Mouse (Mus musculus) embryonic facial prominence, embryonic 13.5 days (tissue): ENCODE data around the gene Gm13283. TPM values are rescaled to one million over a fixed set of nuclear protein-coding genes. Genes with fewer than 3 reads are reported as not detected.
"Not testable (repeated sequence)": the region's sequence is repeated elsewhere in the genome, so short reads cannot be mapped to it uniquely, and the experiment has no call there.

Experiments used
- ATAC-seq: fragments of 200-750 bp; cut with Nextera tagmentation; 2 replicates; pipeline ENCODE4 v1.8.0; 2017; ENCODE audit warnings: low read depth; ENCODE audit not compliant: insufficient number of reproducible peaks, insufficient read depth, low FRiP score, low TSS enrichment
- H3K27ac ChIP-seq: fragments of 300-500 bp; sonication (generic); 2 replicates; pipeline ENCODE4 v1.5.1; 2015; ENCODE audit warnings: moderate library complexity, mild to moderate bottlenecking, inconsistent platforms
- H3K27me3 ChIP-seq: fragments of 300-500 bp; sonication (generic); 2 replicates; pipeline ENCODE4 v1.6.1; 2015; ENCODE audit warnings: mild to moderate bottlenecking, inconsistent platforms
- H3K36me3 ChIP-seq: fragments of 300-500 bp; sonication (generic); 2 replicates; pipeline ENCODE4 v1.6.1; 2015; ENCODE audit warnings: mild to moderate bottlenecking, inconsistent platforms
- H3K4me1 ChIP-seq: fragments of 300-500 bp; sonication (generic); 2 replicates; pipeline ENCODE4 v1.6.1; 2015; ENCODE audit warnings: inconsistent platforms
- H3K4me2 ChIP-seq: fragments of 300-500 bp; sonication (generic); 2 replicates; pipeline ENCODE4 v1.6.1; 2015; ENCODE audit warnings: moderate library complexity, mild to moderate bottlenecking, inconsistent platforms
- H3K4me3 ChIP-seq: fragments of 300-500 bp; sonication (generic); 2 replicates; pipeline ENCODE4 v1.5.1; 2015; ENCODE audit warnings: mild to moderate bottlenecking, inconsistent platforms
- H3K9ac ChIP-seq: fragments of 300-500 bp; sonication (generic); 2 replicates; pipeline ENCODE4 v1.6.1; 2015; ENCODE audit warnings: mild to moderate bottlenecking, inconsistent platforms
- H3K9me3 ChIP-seq: fragments of 300-500 bp; sonication (generic); 2 replicates; pipeline ENCODE4 v1.6.1; 2016; ENCODE audit warnings: inconsistent platforms
- WGBS: fragments of 180-500 bp; shearing (Covaris S2); methylation state at CpG from one replicate; pipeline ENCODE4 v1.1.7; 2015; ENCODE audit warnings: mixed read lengths; 5-methylcytosine and 5-hydroxymethylcytosine counted together
- polyA plus RNA-seq: library from polyadenylated mRNA; unstranded; fragments of >200 nt; fragmentation: Nextera tagmentation; extraction: Ambion mirVana; gene quantifications from 2 replicates; pipeline ENCODE4 v1.2.1, GENCODE M21; 2015

Gm13283 gene
- polyA plus RNA-seq, 1 experiment from 2014 or later = 0.22 TPM

GRCm38 (mm10) chr4:88802954-88803353 is 43.0 kb downstream of the Gm13283 start, which contains the start of gene Gm13287:
Gene Gm13287 (plus strand): TSS chr4:88803254.
- H3K36me3 ChIP-seq, H3K4me3 ChIP-seq, ATAC-seq, H3K9me3 ChIP-seq, H3K4me1 ChIP-seq, H3K27me3 ChIP-seq, H3K9ac ChIP-seq, H3K27ac ChIP-seq: not testable (repeated sequence)
- H3K4me2 ChIP-seq = peak within 1 kb of the TSS; percentile 35; the same call in 1 of the 2 replicates
- WGBS = no CpG with 5 or more reads among the region's 29 CpGs

- not testable (repeated sequence) for H3K27me3 ChIP-seq, H3K9me3 ChIP-seq, H3K27ac ChIP-seq, H3K4me1 ChIP-seq, H3K36me3 ChIP-seq, ATAC-seq
- H3K4me2 ChIP-seq = peak within 1 kb of the TSS; percentile 45
- H3K4me3 ChIP-seq = peak within 1 kb of the TSS; percentile 32
- no CpG with 5 or more reads among the region's 8 CpGs for WGBS
- 0 out of 2 replicates have a peak within 1 kb of the TSS, but pooled peaks have one; percentile 55 for H3K9ac ChIP-seq
These were observed 45.3 kb downstream of the Gm13283 start, which contains the start of gene Gm13288 for GRCm38 (mm10) chr4:88805231-88805630. Gene Gm13288 (plus strand): TSS chr4:88805531.

DNA sequence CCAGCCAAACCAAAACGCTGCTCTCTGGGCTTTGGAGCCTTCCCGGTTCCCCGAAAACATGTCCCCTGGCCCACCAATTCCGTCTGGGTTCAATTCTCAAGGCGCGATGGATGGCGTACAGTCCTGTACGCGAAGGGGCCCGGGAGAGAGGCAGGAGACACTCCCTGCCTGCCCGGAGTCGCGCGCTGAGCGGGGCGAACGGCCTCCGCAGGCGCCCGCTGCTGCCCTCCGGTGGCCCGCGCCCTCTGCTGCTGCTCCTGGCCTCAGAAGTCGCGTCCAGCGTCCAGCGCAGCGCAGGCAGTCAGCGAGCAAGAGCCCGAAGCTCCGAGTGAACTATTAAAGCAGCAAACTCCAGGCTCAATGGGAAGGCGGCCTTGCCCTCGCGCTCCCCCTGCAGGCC is 45.8 kb downstream of the Gm13283 start:
- H3K4me2 ChIP-seq = peak overlapping the region; percentile 45

More for the DNA sequence above, 45.8 kb downstream of the Gm13283 start:
- not testable (repeated sequence) for H3K9me3 ChIP-seq, ATAC-seq, H3K4me1 ChIP-seq, H3K27me3 ChIP-seq, H3K27ac ChIP-seq, H3K36me3 ChIP-seq
- Histone ChIP-seq H3K9ac (0 out of 2 replicates have a peak overlapping the region, but pooled peaks have one; percentile 55), H3K4me3 (peak overlapping the region; percentile 32)
- 0% methylated on average over 13 of the region's 34 CpGs for WGBS

Other genes starting within 250 kb of the Gm13283 start
- gene Ifnb1, start 237.3 kb upstream of the Gm13283 start, polyA plus RNA-seq = not detected in 2 replicates
- gene Ifna15, start 201.9 kb upstream of the Gm13283 start, polyA plus RNA-seq = not detected in 2 replicates
- gene Ifna14, start 188.3 kb upstream of the Gm13283 start, polyA plus RNA-seq = not detected in 2 replicates
- not detected in 2 replicates for gene Ifna9, start 167.7 kb upstream of the Gm13283 start, polyA plus RNA-seq
- not detected in 2 replicates for gene Ifna12, start 156.7 kb upstream of the Gm13283 start, polyA plus RNA-seq
- not detected in 2 replicates for gene C87499, start 125.7 kb upstream of the Gm13283 start, polyA plus RNA-seq
- gene Ifna13, start 115.7 kb upstream of the Gm13283 start, polyA plus RNA-seq = not detected in 2 replicates
- not detected in 2 replicates for gene Ifna16, start 83.2 kb upstream of the Gm13283 start, polyA plus RNA-seq
- gene Ifna2, start 76.2 kb upstream of the Gm13283 start, polyA plus RNA-seq = not detected in 2 replicates
- not detected in 2 replicates for gene Ifnab, start 68.8 kb upstream of the Gm13283 start, polyA plus RNA-seq
- gene Gm26566, start 38.3 kb upstream of the Gm13283 start, polyA plus RNA-seq = 0.84 and 1.0 TPM in 2 replicates
- gene Klhl9, start 37.7 kb upstream of the Gm13283 start, polyA plus RNA-seq = 111 and 122 TPM in 2 replicates
- gene Gm13271, start 5.3 kb upstream of the Gm13283 start, polyA plus RNA-seq = not detected in 2 replicates
- 0.46 and 0.70 TPM in 2 replicates for gene Gm13290, start 13.7 kb downstream of the Gm13283 start, polyA plus RNA-seq
- not detected in 2 replicates for gene Gm13289, start 16.8 kb downstream of the Gm13283 start, polyA plus RNA-seq
- not detected in 2 replicates for gene Gm13272, start 19.7 kb downstream of the Gm13283 start, polyA plus RNA-seq
- not detected in 2 replicates for gene Ifnz, start 22.0 kb downstream of the Gm13283 start, polyA plus RNA-seq
- gene Gm13276, start 25.6 kb downstream of the Gm13283 start, polyA plus RNA-seq = not detected in 2 replicates
- gene Gm13277, start 28.5 kb downstream of the Gm13283 start, polyA plus RNA-seq = not detected in 2 replicates
- gene Gm13278, start 31.4 kb downstream of the Gm13283 start, polyA plus RNA-seq = not detected in 2 replicates
- not detected in 2 replicates for gene Gm13275, start 34.4 kb downstream of the Gm13283 start, polyA plus RNA-seq
- not detected in 2 replicates for gene Gm13279, start 37.3 kb downstream of the Gm13283 start, polyA plus RNA-seq
- gene Gm13285, start 39.5 kb downstream of the Gm13283 start, polyA plus RNA-seq = 0.58 and 1.4 TPM in 2 replicates
- gene Gm13287, start 43.1 kb downstream of the Gm13283 start, polyA plus RNA-seq = not detected in 2 replicates
- gene Gm13288, start 45.4 kb downstream of the Gm13283 start, polyA plus RNA-seq = 0.11 TPM in 1 of 2 replicates, not detected in the other
- not detected in 2 replicates for gene Ifna7, start 56.1 kb downstream of the Gm13283 start, polyA plus RNA-seq
- gene Ifna11, start 59.8 kb downstream of the Gm13283 start, polyA plus RNA-seq = not detected in 2 replicates
- gene Ifna6, start 67.3 kb downstream of the Gm13283 start, polyA plus RNA-seq = not detected in 2 replicates
- not detected in 2 replicates for gene Ifna5, start 75.4 kb downstream of the Gm13283 start, polyA plus RNA-seq
- not detected in 2 replicates for gene Ifna4, start 81.7 kb downstream of the Gm13283 start, polyA plus RNA-seq
- not detected in 2 replicates for gene Ifna1, start 90.0 kb downstream of the Gm13283 start, polyA plus RNA-seq
- not detected in 2 replicates for gene Ifne, start 120.1 kb downstream of the Gm13283 start, polyA plus RNA-seq